ENCODE assay signal across 8 mouse cellular contexts in genomic region chr8:95427594-95428535, GRCm38 (mm10). TPM values are rescaled to one million over a fixed set of nuclear protein-coding genes. Genes with fewer than 3 reads are reported as not detected.
DNase-seq lines count a peak whose midpoint lies in the region; ATAC-seq lines count a peak whose summit lies in the region.

No protein-coding gene starts in this region.

- peaks cover 51% of the 10 kb centered on the region for H3K4me1 ChIP-seq in intestine, embryonic 14.5 days (replicated peaks; ENCODE audit: control insufficient read depth, insufficient read depth, low read length)
- H3K4me1 ChIP-seq in limb, embryonic 11.5 days (ENCODE audit: control insufficient read depth, insufficient read depth, low read length), result peaks cover 6% of the 10 kb centered on the region; the same call in 1 of the 2 replicates
- H3K4me1 ChIP-seq in midbrain, embryonic 12.5 days, result peaks cover 62% of the 10 kb centered on the region

- H3K4me3 ChIP-seq in intestine, embryonic 14.5 days (ENCODE audit: low read depth, low read length), result no peak overlapping the region
- H3K4me3 ChIP-seq in limb, embryonic 11.5 days (ENCODE audit: low read depth, low read length), result no peak overlapping the region
- H3K4me3 ChIP-seq in midbrain, embryonic 12.5 days, result no peak overlapping the region

- DNase-seq in urinary bladder, postnatal 14 days (ENCODE audit: low spot score), result peak; percentile 79
- DNase-seq in urinary bladder, adult 2 months (ENCODE audit: low spot score), result no peak
- peak; percentile 87 for DNase-seq in embryo, embryonic 11 days
- peak; percentile 31 for DNase-seq in gastrocnemius, postnatal 25 days
- DNase-seq in intestine, embryonic 14.5 days (ENCODE audit: low spot score), result peak; percentile 84
- peak; percentile 83 for DNase-seq in limb, embryonic 11.5 days (ENCODE audit: low spot score)
- peak; percentile 38 to 67 for DNase-seq in spleen, adult 18-20 months

- 22% methylated on average over 12 of the region's 12 CpGs for WGBS in intestine, embryonic 14.5 days
- 38% methylated on average over 12 of the region's 12 CpGs for WGBS in limb, embryonic 11.5 days
- WGBS in midbrain, embryonic 12.5 days, result 44% methylated on average over 12 of the region's 12 CpGs

- peaks cover 2% of the 10 kb centered on the region; the same call in 1 of the 2 replicates for H3K36me3 ChIP-seq in intestine, embryonic 14.5 days (ENCODE audit: control insufficient read depth, insufficient read depth, low read length)
- H3K36me3 ChIP-seq in limb, embryonic 11.5 days (ENCODE audit: control insufficient read depth, insufficient read depth, low read length), result no peaks in the 10 kb centered on the region
- H3K36me3 ChIP-seq in midbrain, embryonic 12.5 days, result peaks cover 6% of the 10 kb centered on the region

- no peak overlapping the region for H3K9ac ChIP-seq in intestine, embryonic 14.5 days (ENCODE audit: low read length)
- no peak overlapping the region for H3K9ac ChIP-seq in limb, embryonic 11.5 days (ENCODE audit: low read length)
- no peak overlapping the region for H3K9ac ChIP-seq in midbrain, embryonic 12.5 days (replicated peaks)

- H3K9me3 ChIP-seq in intestine, embryonic 14.5 days (ENCODE audit: control insufficient read depth, low read length), result no peaks in the 10 kb centered on the region
- H3K9me3 ChIP-seq in limb, embryonic 11.5 days (ENCODE audit: control insufficient read depth, low read length), result no peaks in the 10 kb centered on the region
- no peaks in the 10 kb centered on the region for H3K9me3 ChIP-seq in midbrain, embryonic 12.5 days

- H3K27me3 ChIP-seq in intestine, embryonic 14.5 days (replicated peaks; ENCODE audit: control insufficient read depth, insufficient read depth, low read length), result no peaks in the 10 kb centered on the region
- H3K27me3 ChIP-seq in limb, embryonic 11.5 days (ENCODE audit: control insufficient read depth, insufficient read depth, low read length), result no peaks in the 10 kb centered on the region
- H3K27me3 ChIP-seq in midbrain, embryonic 12.5 days, result no peaks in the 10 kb centered on the region

- ATAC-seq in intestine, embryonic 14.5 days (replicated peaks; ENCODE audit: low FRiP score, low TSS enrichment, low read depth), result no peak; the same call in 1 of the 2 replicates
- ATAC-seq in limb, embryonic 11.5 days (ENCODE audit: insufficient number of reproducible peaks, low FRiP score, low TSS enrichment, low read depth), result no peak
- peak; percentile 66 for ATAC-seq in midbrain, embryonic 12.5 days (ENCODE audit: low FRiP score, low read depth)

- H3K4me2 ChIP-seq in intestine, embryonic 14.5 days (ENCODE audit: low read length), result peak overlapping the region; percentile 36
- H3K4me2 ChIP-seq in limb, embryonic 11.5 days (ENCODE audit: low read depth, severe bottlenecking), result no peak overlapping the region
- H3K4me2 ChIP-seq in midbrain, embryonic 12.5 days (replicated peaks), result peak overlapping the region; percentile 26

- peak overlapping the region; percentile 80 for H3K27ac ChIP-seq in intestine, embryonic 14.5 days (ENCODE audit: low read depth)
- no peak overlapping the region for H3K27ac ChIP-seq in limb, embryonic 11.5 days (replicated peaks; ENCODE audit: low read depth, low read length)
- peak overlapping the region; percentile 83 for H3K27ac ChIP-seq in midbrain, embryonic 12.5 days (replicated peaks)

RNA-seq across cellular contexts. Expression of gene Cfap20, which starts 6.8 kb away (rescaled TPM):
- 62.3 and 86.8 TPM in 2 replicates for polyA plus RNA-seq in urinary bladder, adult 2 months (2012; rRNA removed)
- total RNA-seq in gastrocnemius, postnatal 25 days (2021), result 1 to 10 TPM; 7.5 TPM
- polyA plus RNA-seq in intestine, embryonic 14.5 days (2014; fragmentation: Nextera tagmentation; extraction: Ambion mirVana), result 157 and 159 TPM in 2 replicates
- 142 and 143 TPM in 2 replicates for polyA plus RNA-seq in limb, embryonic 11.5 days (2014; fragmentation: Nextera tagmentation; extraction: Ambion mirVana)
- 128 and 130 TPM in 2 replicates for polyA plus RNA-seq in midbrain, embryonic 12.5 days (2016; fragmentation: Nextera tagmentation; extraction: Ambion mirVana)
